Mouse (Mus musculus): ENCODE data around the gene Plcb1.

DNA sequence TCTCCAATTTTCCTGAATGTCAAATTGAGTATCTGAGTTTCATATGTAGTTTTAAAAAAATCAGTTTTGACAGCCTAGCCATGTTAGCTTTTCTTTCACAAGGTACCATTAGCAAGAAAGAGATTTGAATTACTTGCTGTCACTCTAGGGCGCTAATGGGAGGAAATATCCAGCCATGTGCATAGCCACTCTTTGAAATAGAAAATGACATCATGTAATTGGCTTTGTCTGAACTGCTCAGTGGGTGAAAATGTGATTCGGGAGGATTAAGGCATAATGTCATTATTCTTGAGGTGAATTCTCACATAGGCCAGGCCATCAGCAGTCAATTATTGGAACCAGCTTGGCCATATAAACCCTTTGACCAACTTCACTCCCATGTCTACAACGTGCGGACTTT lies 285.5 kb downstream of the Plcb1 start:
- no peak for TF ChIP-seq POLR2A (IDR thresholded peaks at IDR 0.05; ENCODE audit: insufficient read depth, low read depth, low read length)
- no peak for TF ChIP-seq CTCF (IDR thresholded peaks at IDR 0.05)
- TF ChIP-seq EP300 (IDR thresholded peaks at IDR 0.05; ENCODE audit: insufficient read depth, low read depth, low read length) = no peak
